Mouse (Mus musculus): ENCODE results near the gene Slc35g3. TPM values are rescaled to one million over a fixed set of nuclear protein-coding genes. Genes with fewer than 3 reads are reported as not detected.

Slc35g3 gene
- polyA plus RNA-seq, 1 experiment: not detected

GRCm38 (mm10) chr11:69791420-69791819 lies 29.7 kb upstream of the Slc35g3 start:
- Histone ChIP-seq H3K9me3 (replicated peaks; ENCODE audit: control insufficient read depth, insufficient read depth, low read length, poor library complexity, severe bottlenecking) (no peaks in the 10 kb centered on the region), H3K27ac (ENCODE audit: insufficient read depth, low read length) (no peak overlapping the region)
- TF ChIP-seq CTCF (IDR thresholded peaks at IDR 0.05; ENCODE audit: low read depth, low read length): no peak
- TF ChIP-seq POLR2A (IDR thresholded peaks at IDR 0.05; ENCODE audit: insufficient read depth, low read length): no peak
- TF ChIP-seq EP300 (IDR thresholded peaks at IDR 0.05; ENCODE audit: insufficient read depth, low read depth, low read length): no peak

GRCm38 (mm10) chr11:69789431-69789830 lies 27.7 kb upstream of the Slc35g3 start:
- TF ChIP-seq EP300 (IDR thresholded peaks at IDR 0.05; ENCODE audit: insufficient read depth, low read depth, low read length): no peak
- no peak for TF ChIP-seq POLR2A (IDR thresholded peaks at IDR 0.05; ENCODE audit: insufficient read depth, low read length)
- TF ChIP-seq CTCF (IDR thresholded peaks at IDR 0.05; ENCODE audit: low read depth, low read length): no peak
- no peaks in the 10 kb centered on the region for H3K36me3 ChIP-seq (ENCODE audit: control insufficient read depth, insufficient read depth, low read length, poor library complexity, severe bottlenecking)

More at GRCm38 (mm10) chr11:69791420-69791819, 29.7 kb upstream of the Slc35g3 start:
- no peaks in the 10 kb centered on the region for H3K36me3 ChIP-seq (ENCODE audit: control insufficient read depth, insufficient read depth, low read length, poor library complexity, severe bottlenecking)
- no peak overlapping the region for H3K4me3 ChIP-seq (ENCODE audit: low read depth, low read length)
- H3K27me3 ChIP-seq (ENCODE audit: control insufficient read depth, insufficient read depth, low read length, poor library complexity, severe bottlenecking): no peaks in the 10 kb centered on the region
- no peak overlapping the region for H3K9ac ChIP-seq (ENCODE audit: low read depth, poor library complexity, severe bottlenecking)
- H3K4me1 ChIP-seq (ENCODE audit: control insufficient read depth, insufficient read depth, low read length): no peaks in the 10 kb centered on the region

DNA sequence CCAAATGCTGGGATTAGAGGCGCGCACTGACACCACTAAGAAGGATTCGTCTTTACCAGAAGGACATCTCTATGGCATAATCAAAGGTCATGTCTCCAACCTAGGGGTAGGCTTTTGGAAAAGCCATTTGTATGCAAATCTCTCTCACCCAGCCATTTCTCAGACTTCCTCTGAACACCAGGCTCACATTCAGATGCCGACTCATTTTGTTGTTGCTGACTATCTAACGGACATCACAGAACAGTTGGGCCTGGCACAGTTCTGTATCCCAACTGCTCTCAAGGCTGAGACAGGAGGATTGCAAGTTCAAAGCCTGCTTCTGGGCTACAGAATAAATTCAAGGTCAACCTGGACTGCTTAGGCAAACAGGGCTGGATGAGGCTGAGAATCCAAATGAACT lies 25.5 kb upstream of the Slc35g3 start:
- Histone ChIP-seq H3K27me3 (ENCODE audit: control insufficient read depth, insufficient read depth, low read length, poor library complexity, severe bottlenecking) (no peaks in the 10 kb centered on the region), H3K9ac (ENCODE audit: low read depth, poor library complexity, severe bottlenecking) (no peak overlapping the region), H3K4me1 (ENCODE audit: control insufficient read depth, insufficient read depth, low read length) (no peaks in the 10 kb centered on the region), H3K4me3 (ENCODE audit: low read depth, low read length) (no peak overlapping the region), H3K9me3 (replicated peaks; ENCODE audit: control insufficient read depth, insufficient read depth, low read length, poor library complexity, severe bottlenecking) (no peaks in the 10 kb centered on the region), H3K27ac (ENCODE audit: insufficient read depth, low read length) (peak overlapping the region; percentile 71; the same call in 1 of the 2 replicates), H3K36me3 (ENCODE audit: control insufficient read depth, insufficient read depth, low read length, poor library complexity, severe bottlenecking) (no peaks in the 10 kb centered on the region)
- TF ChIP-seq CTCF (IDR thresholded peaks at IDR 0.05; ENCODE audit: low read depth, low read length): no peak
- TF ChIP-seq EP300 (IDR thresholded peaks at IDR 0.05; ENCODE audit: insufficient read depth, low read depth, low read length): no peak
- no peak for TF ChIP-seq POLR2A (IDR thresholded peaks at IDR 0.05; ENCODE audit: insufficient read depth, low read length)

More at GRCm38 (mm10) chr11:69789431-69789830, 27.7 kb upstream of the Slc35g3 start:
- Histone ChIP-seq H3K27me3 (ENCODE audit: control insufficient read depth, insufficient read depth, low read length, poor library complexity, severe bottlenecking) (no peaks in the 10 kb centered on the region), H3K4me3 (ENCODE audit: low read depth, low read length) (no peak overlapping the region), H3K4me1 (ENCODE audit: control insufficient read depth, insufficient read depth, low read length) (no peaks in the 10 kb centered on the region), H3K27ac (ENCODE audit: insufficient read depth, low read length) (no peak overlapping the region), H3K9ac (ENCODE audit: low read depth, poor library complexity, severe bottlenecking) (no peak overlapping the region), H3K9me3 (replicated peaks; ENCODE audit: control insufficient read depth, insufficient read depth, low read length, poor library complexity, severe bottlenecking) (no peaks in the 10 kb centered on the region)

GRCm38 (mm10) chr11:69784793-69785272 lies 23.1 kb upstream of the Slc35g3 start:
- no peaks in the 10 kb centered on the region for H3K9me3 ChIP-seq (replicated peaks; ENCODE audit: control insufficient read depth, insufficient read depth, low read length, poor library complexity, severe bottlenecking)
- H3K4me3 ChIP-seq (ENCODE audit: low read depth, low read length): peak overlapping the region; percentile 57

GRCm38 (mm10) chr11:69781828-69782227 lies 20.1 kb upstream of the Slc35g3 start:
- no peaks in the 10 kb centered on the region for H3K27me3 ChIP-seq (ENCODE audit: control insufficient read depth, insufficient read depth, low read length, poor library complexity, severe bottlenecking)
- H3K4me1 ChIP-seq (ENCODE audit: control insufficient read depth, insufficient read depth, low read length): no peaks in the 10 kb centered on the region
- H3K27ac ChIP-seq (ENCODE audit: insufficient read depth, low read length): 0 out of 2 replicates have a peak overlapping the region, but pooled peaks have one; percentile 14
- TF ChIP-seq EP300 (IDR thresholded peaks at IDR 0.05; ENCODE audit: insufficient read depth, low read depth, low read length) (no peak), CTCF (IDR thresholded peaks at IDR 0.05; ENCODE audit: low read depth, low read length) (no peak), POLR2A (IDR thresholded peaks at IDR 0.05; ENCODE audit: insufficient read depth, low read length) (no peak)
- H3K9me3 ChIP-seq (replicated peaks; ENCODE audit: control insufficient read depth, insufficient read depth, low read length, poor library complexity, severe bottlenecking): no peaks in the 10 kb centered on the region
- no peaks in the 10 kb centered on the region for H3K36me3 ChIP-seq (ENCODE audit: control insufficient read depth, insufficient read depth, low read length, poor library complexity, severe bottlenecking)
- H3K9ac ChIP-seq (ENCODE audit: low read depth, poor library complexity, severe bottlenecking): no peak overlapping the region
- H3K4me3 ChIP-seq (ENCODE audit: low read depth, low read length): no peak overlapping the region

More at GRCm38 (mm10) chr11:69784793-69785272, 23.1 kb upstream of the Slc35g3 start:
- peak overlapping the region; percentile 62 for H3K27ac ChIP-seq (ENCODE audit: insufficient read depth, low read length)
- peak overlapping the region; percentile 54 for H3K9ac ChIP-seq (ENCODE audit: low read depth, poor library complexity, severe bottlenecking)
- no peaks in the 10 kb centered on the region for H3K36me3 ChIP-seq (ENCODE audit: control insufficient read depth, insufficient read depth, low read length, poor library complexity, severe bottlenecking)
- no peaks in the 10 kb centered on the region for H3K4me1 ChIP-seq (ENCODE audit: control insufficient read depth, insufficient read depth, low read length)
- H3K27me3 ChIP-seq (ENCODE audit: control insufficient read depth, insufficient read depth, low read length, poor library complexity, severe bottlenecking): no peaks in the 10 kb centered on the region
- TF ChIP-seq CTCF (IDR thresholded peaks at IDR 0.05; ENCODE audit: low read depth, low read length) (no peak), EP300 (IDR thresholded peaks at IDR 0.05; ENCODE audit: insufficient read depth, low read depth, low read length) (peak; percentile 85; the same call in 1 of the 2 replicates), POLR2A (IDR thresholded peaks at IDR 0.05; ENCODE audit: insufficient read depth, low read length) (peak; percentile 51)

GRCm38 (mm10) chr11:69778985-69779384 lies 17.2 kb upstream of the Slc35g3 start:
- H3K27ac ChIP-seq (ENCODE audit: insufficient read depth, low read length): no peak overlapping the region

More at GRCm38 (mm10) chr11:69778985-69779384, 17.2 kb upstream of the Slc35g3 start:
- Histone ChIP-seq H3K27me3 (ENCODE audit: control insufficient read depth, insufficient read depth, low read length, poor library complexity, severe bottlenecking) (no peaks in the 10 kb centered on the region), H3K9ac (ENCODE audit: low read depth, poor library complexity, severe bottlenecking) (no peak overlapping the region), H3K4me1 (ENCODE audit: control insufficient read depth, insufficient read depth, low read length) (peaks cover 6% of the 10 kb centered on the region), H3K4me3 (ENCODE audit: low read depth, low read length) (no peak overlapping the region), H3K9me3 (replicated peaks; ENCODE audit: control insufficient read depth, insufficient read depth, low read length, poor library complexity, severe bottlenecking) (no peaks in the 10 kb centered on the region), H3K36me3 (ENCODE audit: control insufficient read depth, insufficient read depth, low read length, poor library complexity, severe bottlenecking) (no peaks in the 10 kb centered on the region)
- no peak for TF ChIP-seq EP300 (IDR thresholded peaks at IDR 0.05; ENCODE audit: insufficient read depth, low read depth, low read length)
- no peak for TF ChIP-seq POLR2A (IDR thresholded peaks at IDR 0.05; ENCODE audit: insufficient read depth, low read length)
- no peak for TF ChIP-seq CTCF (IDR thresholded peaks at IDR 0.05; ENCODE audit: low read depth, low read length)

All from ES-Bruce4 (cell line).